Mouse (Mus musculus): ENCODE results near the gene Uchl5.

The Uchl5 gene

DNA sequence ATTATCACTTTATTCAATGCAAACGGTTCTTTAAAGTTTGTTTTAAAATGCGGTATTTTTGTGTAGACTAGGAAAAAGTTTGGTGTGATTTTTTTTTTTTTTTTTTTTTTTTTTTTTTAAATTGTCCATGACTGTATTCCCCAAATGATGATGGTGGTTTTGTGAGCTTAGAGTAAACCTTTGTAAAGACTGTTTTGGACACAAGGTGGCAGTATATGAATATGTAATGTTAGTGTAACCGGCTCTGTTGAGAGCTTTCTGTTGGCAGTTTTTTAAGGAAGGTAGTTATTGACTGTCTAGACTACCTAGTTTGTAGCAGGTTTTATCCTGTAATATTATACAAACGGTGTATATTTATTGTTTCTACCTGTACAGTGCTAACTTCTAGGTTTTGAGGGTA lies 26.5 kb downstream of the Uchl5 start:
- peak; percentile 65 for DNase-seq (ENCODE audit: low read depth, low spot score)

DNA sequence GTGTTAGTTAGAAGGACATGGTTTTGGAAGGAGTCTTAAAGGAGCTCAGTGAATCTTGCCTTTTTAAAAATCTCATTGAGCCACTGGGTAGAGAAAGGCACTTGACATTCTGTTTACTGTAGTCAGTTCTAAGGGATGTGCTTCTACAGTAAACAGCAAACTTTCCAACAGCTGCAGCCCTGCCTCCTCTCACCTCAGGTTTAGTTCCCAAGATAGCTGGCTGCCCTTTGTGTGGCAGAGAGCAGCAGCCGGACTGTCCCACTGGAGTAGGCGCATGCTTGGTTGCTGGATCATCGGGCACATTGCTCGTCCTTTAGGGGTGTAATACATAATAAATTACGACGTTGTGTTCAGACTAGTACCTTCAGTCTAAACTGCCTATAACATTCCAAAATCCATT lies 32.0 kb downstream of the Uchl5 start:
- DNase-seq (ENCODE audit: low read depth, low spot score), result no peak

- peak; percentile 43 for DNase-seq (ENCODE audit: low read depth, low spot score)
Observed at GRCm38 (mm10) chr1:143813676-143814360, 36.7 kb downstream of the Uchl5 start.

DNA sequence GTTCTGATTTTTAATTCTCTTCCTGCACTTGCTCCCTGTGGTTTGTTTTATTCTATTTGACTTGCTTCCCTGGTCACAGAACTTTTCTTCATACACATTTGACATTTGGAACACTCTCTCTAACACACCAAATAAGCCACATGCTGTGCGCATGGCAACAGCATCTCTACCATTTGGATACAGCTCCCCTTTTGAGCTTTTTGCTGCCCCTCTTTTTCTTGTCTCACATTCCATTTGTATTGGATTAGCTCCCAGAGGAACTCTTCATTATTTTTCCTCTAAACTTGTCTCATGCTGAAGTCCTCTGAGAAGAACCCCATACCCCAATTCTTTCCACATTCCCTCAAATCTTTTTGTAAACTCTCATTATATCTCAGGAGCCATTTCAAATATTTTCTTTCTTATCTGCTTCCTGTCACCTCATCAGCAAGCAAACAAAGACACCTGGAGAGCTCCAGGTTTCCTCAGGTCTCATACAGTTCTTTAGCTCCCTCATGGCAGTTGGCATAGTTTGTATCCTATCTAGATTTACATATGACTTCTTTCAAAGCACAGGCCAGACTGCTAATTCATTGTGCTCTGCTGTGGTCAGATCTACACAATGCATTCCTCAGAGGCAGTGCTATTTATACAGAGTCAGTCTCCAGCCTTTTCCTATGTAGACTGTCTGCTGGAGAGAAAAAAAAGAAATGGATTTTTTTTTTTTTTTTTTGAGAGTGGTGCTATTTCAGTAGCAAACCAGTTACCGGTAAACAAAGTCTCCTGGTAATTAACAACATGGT lies 43.2 kb downstream of the Uchl5 start:
- DNase-seq (ENCODE audit: low read depth, low spot score), result no peak

- DNase-seq (ENCODE audit: low read depth, low spot score), result no peak
Observed at GRCm38 (mm10) chr1:143822677-143823076, 45.6 kb downstream of the Uchl5 start.

- no peak for DNase-seq (ENCODE audit: low read depth, low spot score)
Observed at GRCm38 (mm10) chr1:143830713-143831112, 53.6 kb downstream of the Uchl5 start.

- no peak for DNase-seq (ENCODE audit: low read depth, low spot score)
Observed at GRCm38 (mm10) chr1:143836363-143837182, 59.5 kb downstream of the Uchl5 start.

DNA sequence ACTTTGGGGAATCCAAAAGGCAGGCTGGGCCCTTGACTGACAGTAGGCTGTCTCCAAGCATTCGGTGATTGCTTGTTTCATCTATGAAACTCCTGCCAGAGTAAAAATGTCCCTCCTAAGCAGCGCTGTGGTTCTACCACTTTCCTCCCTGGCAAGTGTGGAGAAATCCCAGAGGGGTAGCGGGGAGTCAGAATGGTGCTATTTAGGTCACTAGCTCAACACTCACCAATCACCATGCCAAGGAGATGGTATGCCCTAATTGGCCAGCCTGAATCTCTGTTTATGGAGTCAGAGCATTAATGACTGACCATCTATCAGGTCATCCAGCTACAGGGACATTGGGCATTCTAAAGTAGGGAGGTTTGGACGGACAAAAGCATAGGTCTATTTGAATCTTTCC lies 60.6 kb downstream of the Uchl5 start:
- no peak for DNase-seq (ENCODE audit: low read depth, low spot score)

GRCm38 (mm10) chr1:143838896-143839410 lies 61.9 kb downstream of the Uchl5 start:
- DNase-seq (ENCODE audit: low read depth, low spot score), result no peak

DNA sequence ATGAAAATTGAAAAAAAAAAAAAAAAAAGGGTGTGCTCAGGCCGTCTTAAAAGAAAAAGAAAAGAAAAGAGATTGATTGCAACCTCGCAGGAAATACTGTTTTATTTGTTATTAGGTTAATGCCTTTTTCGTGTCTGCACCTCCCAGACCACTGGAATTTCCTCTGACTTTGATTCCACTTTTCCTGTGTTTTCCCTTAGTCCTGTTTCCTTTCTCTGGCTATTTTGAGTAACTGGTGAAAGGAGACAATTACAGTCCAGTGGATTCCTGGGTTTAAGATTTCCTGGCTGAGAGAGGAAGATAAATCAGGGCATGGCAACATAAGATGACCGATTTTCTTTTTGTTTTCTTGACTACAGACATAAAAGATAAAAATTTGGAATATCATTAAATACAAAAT lies 75.3 kb downstream of the Uchl5 start:
- DNase-seq (ENCODE audit: low read depth, low spot score), result no peak

- no peak for DNase-seq (ENCODE audit: low read depth, low spot score)
Observed at GRCm38 (mm10) chr1:143852779-143853358, 75.8 kb downstream of the Uchl5 start.

DNA sequence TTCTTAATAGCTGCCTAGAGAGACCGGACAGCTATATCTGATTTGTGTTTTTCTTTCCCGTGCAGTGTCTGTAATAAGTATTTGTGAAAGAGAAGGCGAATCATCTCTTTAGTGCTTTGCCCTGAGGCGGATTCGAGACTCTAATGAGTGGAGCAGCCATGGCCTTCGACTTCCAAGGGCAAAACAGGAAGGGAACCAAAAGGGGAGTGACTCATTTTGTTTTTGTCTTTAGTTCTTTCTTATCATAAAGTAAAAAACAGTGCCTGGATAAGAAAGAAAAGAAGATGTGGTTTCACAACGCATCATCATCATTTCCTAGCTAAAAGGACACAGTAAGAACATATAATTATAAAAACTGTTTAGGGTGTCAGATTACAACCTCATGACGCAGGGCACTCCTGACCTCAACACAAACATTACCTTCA lies 76.6 kb downstream of the Uchl5 start:
- DNase-seq (ENCODE audit: low read depth, low spot score), result no peak

DNA sequence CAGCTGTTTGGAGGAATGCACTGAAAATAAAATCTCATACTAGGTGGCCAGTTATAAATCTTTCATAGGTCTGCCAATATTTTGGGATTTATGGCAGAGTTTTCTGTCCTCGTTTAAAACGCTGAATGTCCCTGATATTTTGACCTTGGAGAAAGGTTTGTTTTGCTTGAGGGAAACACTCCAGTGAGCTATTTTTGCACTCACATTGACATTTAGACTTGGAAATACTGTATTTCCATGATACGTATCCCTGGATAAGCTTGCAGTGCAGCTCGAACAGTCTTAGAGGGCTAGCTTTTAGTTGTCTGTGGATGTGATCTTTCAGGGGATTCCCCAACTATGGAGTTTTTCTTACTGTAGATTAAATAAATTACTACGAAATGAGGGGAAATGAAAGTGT lies 78.6 kb downstream of the Uchl5 start:
- no peak for DNase-seq (ENCODE audit: low read depth, low spot score)

All from retina, postnatal 7 days (tissue).